Mouse (Mus musculus): ENCODE results near the gene Atp5d.

DNA sequence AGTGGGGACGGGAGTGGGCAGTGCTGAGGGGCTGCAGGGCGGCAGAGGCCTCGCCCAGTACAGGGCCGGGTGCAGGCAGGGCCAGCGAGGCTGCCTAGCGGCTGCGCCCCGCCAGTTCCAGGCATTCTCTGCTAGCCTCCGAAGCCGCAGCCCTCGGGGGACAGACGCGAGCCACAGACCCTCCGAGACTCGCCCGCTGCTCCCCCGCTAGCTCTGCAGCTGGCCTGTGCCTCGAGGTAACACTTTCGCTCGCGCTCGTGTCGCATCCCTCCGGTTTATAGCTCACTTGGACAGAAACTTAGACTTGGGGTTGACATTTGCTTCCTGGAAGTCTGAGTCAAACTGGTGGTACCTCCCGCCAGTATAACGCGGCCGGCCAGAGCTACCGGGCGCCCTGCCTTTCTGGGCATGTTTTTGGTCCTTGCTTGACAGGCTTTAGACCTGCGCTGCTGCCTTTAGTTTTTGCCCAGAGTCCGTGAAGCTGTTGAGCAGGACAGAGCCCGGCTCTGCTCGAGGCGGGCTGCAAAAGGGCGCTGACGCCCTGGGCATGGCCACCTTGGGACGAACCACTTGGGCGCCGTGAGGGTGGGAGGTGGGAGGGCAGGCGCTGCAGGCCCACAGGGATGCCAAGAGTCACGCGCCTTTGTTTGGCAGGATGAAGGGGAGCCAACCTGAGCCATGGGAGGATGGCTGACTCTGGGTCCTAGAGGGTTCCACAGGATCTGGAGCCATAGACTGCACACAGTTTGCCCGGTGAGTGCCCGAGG, 33.5 kb downstream of the Atp5d start:
- TF ChIP-seq POLR2A (IDR thresholded peaks at IDR 0.05; ENCODE audit: borderline replicate concordance, insufficient read depth, low read length) (no peak), CTCF (IDR thresholded peaks at IDR 0.05; ENCODE audit: borderline replicate concordance, insufficient read depth, low read depth, low read length) (no peak)

Measured in cerebellum, adult 2 months (tissue).